Comparison of ENCODE assay signal across 8 mouse cellular contexts in genomic region chr7:102512814-102513435, GRCm38 (mm10). TPM values are rescaled to one million over a fixed set of nuclear protein-coding genes. Genes with fewer than 3 reads are reported as not detected.
DNase-seq lines count a peak whose midpoint lies in the region; ATAC-seq and TF ChIP-seq lines count a peak whose summit lies in the region.

No protein-coding gene starts in this region.

- WGBS in heart, embryonic 11.5 days (ENCODE audit: insufficient replicate concordance) = under 1% methylated on average over 50 of the region's 54 CpGs
- WGBS in kidney, embryonic 15.5 days = under 1% methylated on average over 54 of the region's 54 CpGs
- under 1% methylated on average over 54 of the region's 54 CpGs for WGBS in limb, embryonic 15.5 days

- TF ChIP-seq CTCF in brain, embryonic 14.5 days (IDR thresholded peaks at IDR 0.05; ENCODE audit: borderline replicate concordance, extremely low read depth, insufficient read depth, insufficient read length) = peak; percentile 86

- H3K4me1 ChIP-seq in heart, embryonic 11.5 days (ENCODE audit: control insufficient read depth, insufficient read depth, low read length) = no peaks in the 10 kb centered on the region
- peaks cover 3% of the 10 kb centered on the region for H3K4me1 ChIP-seq in kidney, embryonic 15.5 days
- peaks cover 22% of the 10 kb centered on the region for H3K4me1 ChIP-seq in limb, embryonic 15.5 days

- H3K27ac ChIP-seq in heart, embryonic 11.5 days (ENCODE audit: low read depth, low read length) = no peak overlapping the region
- no peak overlapping the region for H3K27ac ChIP-seq in kidney, embryonic 15.5 days
- H3K27ac ChIP-seq in limb, embryonic 15.5 days = no peak overlapping the region

- peak overlapping the region; percentile 56 for H3K4me3 ChIP-seq in heart, embryonic 11.5 days (ENCODE audit: low read depth, low read length)
- H3K4me3 ChIP-seq in kidney, embryonic 15.5 days (replicated peaks) = peak overlapping the region; percentile 55
- peak overlapping the region; percentile 47 for H3K4me3 ChIP-seq in limb, embryonic 15.5 days

- peak; percentile 58; the same call in 1 of the 2 replicates for ATAC-seq in erythroblast, adult 5-6 weeks (replicated peaks; ENCODE audit: low FRiP score, poor library complexity, severe bottlenecking)
- peak; percentile 88 for ATAC-seq in heart, embryonic 11.5 days (replicated peaks; ENCODE audit: insufficient number of reproducible peaks, low FRiP score, low TSS enrichment)
- peak; percentile 96 for ATAC-seq in kidney, embryonic 15.5 days (replicated peaks; ENCODE audit: low FRiP score)
- peak; percentile 60; the same call in 1 of the 2 replicates for ATAC-seq in limb, embryonic 15.5 days (ENCODE audit: insufficient number of reproducible peaks, low FRiP score, low TSS enrichment, low read depth)

- peak; percentile 79 for DNase-seq in CD4-positive helper T cell, adult 2 months (ENCODE audit: low read depth, low spot score)
- peak; percentile 90 for DNase-seq in brain, embryonic 14.5 days (ENCODE audit: low read depth)
- DNase-seq in monocyte, adult 2 months (ENCODE audit: low read depth in 1 of 2, low spot score in 2 of 2) = peak; percentile 52 to 61
- peak; percentile 63 to 80 for DNase-seq in spleen, postnatal 14 days (ENCODE audit: low spot score in 2 of 2)

- H3K9ac ChIP-seq in heart, embryonic 11.5 days (ENCODE audit: low read depth, low read length) = peak overlapping the region; percentile 72
- H3K9ac ChIP-seq in kidney, embryonic 15.5 days = peak overlapping the region; percentile 67
- H3K9ac ChIP-seq in limb, embryonic 15.5 days = peak overlapping the region; percentile 63

- TF ChIP-seq POLR2A in brain, embryonic 14.5 days (IDR thresholded peaks at IDR 0.05; ENCODE audit: borderline replicate concordance, extremely low read depth, insufficient read depth, insufficient read length, poor library complexity, severe bottlenecking) = no peak

- peaks cover 10% of the 10 kb centered on the region; the same call in 1 of the 2 replicates for H3K27me3 ChIP-seq in heart, embryonic 11.5 days (ENCODE audit: control insufficient read depth, insufficient read depth, low read length)
- peaks cover 17% of the 10 kb centered on the region for H3K27me3 ChIP-seq in kidney, embryonic 15.5 days
- H3K27me3 ChIP-seq in limb, embryonic 15.5 days = peaks cover 25% of the 10 kb centered on the region

- H3K4me2 ChIP-seq in heart, embryonic 11.5 days = peak overlapping the region; percentile 94
- H3K4me2 ChIP-seq in kidney, embryonic 15.5 days = peak overlapping the region; percentile 97
- peak overlapping the region; percentile 96 for H3K4me2 ChIP-seq in limb, embryonic 15.5 days

- no peaks in the 10 kb centered on the region for H3K36me3 ChIP-seq in heart, embryonic 11.5 days (ENCODE audit: control insufficient read depth, insufficient read depth, low read length)
- no peaks in the 10 kb centered on the region for H3K36me3 ChIP-seq in kidney, embryonic 15.5 days
- no peaks in the 10 kb centered on the region for H3K36me3 ChIP-seq in limb, embryonic 15.5 days

- H3K9me3 ChIP-seq in heart, embryonic 11.5 days (replicated peaks; ENCODE audit: control insufficient read depth, low read length) = no peaks in the 10 kb centered on the region
- H3K9me3 ChIP-seq in kidney, embryonic 15.5 days (replicated peaks) = no peaks in the 10 kb centered on the region
- no peaks in the 10 kb centered on the region for H3K9me3 ChIP-seq in limb, embryonic 15.5 days

RNA-seq across cellular contexts. Expression of gene Olfr545, which starts 13.6 kb away (rescaled TPM):
- polyA plus RNA-seq in brain, embryonic 14.5 days (2012; rRNA removed) = not detected in 2 replicates
- not detected in 2 replicates for total RNA-seq in erythroblast, adult 5-6 weeks (2015; ENCODE audit: low replicate concordance)
- not detected in 2 replicates for total RNA-seq in erythroblast, adult 5-6 weeks (2017; ENCODE audit: low replicate concordance)
- not detected in 2 replicates for polyA plus RNA-seq in heart, embryonic 11.5 days (2014; fragmentation: Nextera tagmentation; extraction: Ambion mirVana)
- 0.09 and 0.16 TPM in 2 replicates for polyA plus RNA-seq in kidney, embryonic 15.5 days (2015; fragmentation: Nextera tagmentation; extraction: Ambion mirVana)
- 0.06 and 0.10 TPM in 2 replicates for polyA plus RNA-seq in limb, embryonic 15.5 days (2015; fragmentation: Nextera tagmentation; extraction: Ambion mirVana)

RNA-seq across cellular contexts. Expression of gene Olfr547, which starts 21.6 kb away (rescaled TPM):
- polyA plus RNA-seq in brain, embryonic 14.5 days (2012; rRNA removed) = not detected in 2 replicates
- total RNA-seq in erythroblast, adult 5-6 weeks (2015; ENCODE audit: low replicate concordance) = not detected in 2 replicates
- total RNA-seq in erythroblast, adult 5-6 weeks (2017; ENCODE audit: low replicate concordance) = not detected in 2 replicates
- not detected in 2 replicates for polyA plus RNA-seq in heart, embryonic 11.5 days (2014; fragmentation: Nextera tagmentation; extraction: Ambion mirVana)
- not detected in 2 replicates for polyA plus RNA-seq in kidney, embryonic 15.5 days (2015; fragmentation: Nextera tagmentation; extraction: Ambion mirVana)
- not detected in 2 replicates for polyA plus RNA-seq in limb, embryonic 15.5 days (2015; fragmentation: Nextera tagmentation; extraction: Ambion mirVana)

RNA-seq across cellular contexts. Expression of gene Olfr544, which starts 24.8 kb away (rescaled TPM):
- not detected in 2 replicates for polyA plus RNA-seq in brain, embryonic 14.5 days (2012; rRNA removed)
- total RNA-seq in erythroblast, adult 5-6 weeks (2015; ENCODE audit: low replicate concordance) = not detected in 2 replicates
- not detected in 2 replicates for total RNA-seq in erythroblast, adult 5-6 weeks (2017; ENCODE audit: low replicate concordance)
- polyA plus RNA-seq in heart, embryonic 11.5 days (2014; fragmentation: Nextera tagmentation; extraction: Ambion mirVana) = 0.07 and 0.13 TPM in 2 replicates
- polyA plus RNA-seq in kidney, embryonic 15.5 days (2015; fragmentation: Nextera tagmentation; extraction: Ambion mirVana) = 0.09 TPM in 1 of 2 replicates, not detected in the other
- 0.09 TPM in 2 replicates for polyA plus RNA-seq in limb, embryonic 15.5 days (2015; fragmentation: Nextera tagmentation; extraction: Ambion mirVana)

RNA-seq across cellular contexts. Expression of gene Olfr548-ps1, which starts 27.8 kb away (rescaled TPM):
- polyA plus RNA-seq in brain, embryonic 14.5 days (2012; rRNA removed) = not detected in 2 replicates
- total RNA-seq in erythroblast, adult 5-6 weeks (2015; ENCODE audit: low replicate concordance) = not detected in 2 replicates
- total RNA-seq in erythroblast, adult 5-6 weeks (2017; ENCODE audit: low replicate concordance) = not detected in 2 replicates
- not detected in 2 replicates for polyA plus RNA-seq in heart, embryonic 11.5 days (2014; fragmentation: Nextera tagmentation; extraction: Ambion mirVana)
- not detected in 2 replicates for polyA plus RNA-seq in kidney, embryonic 15.5 days (2015; fragmentation: Nextera tagmentation; extraction: Ambion mirVana)
- not detected in 2 replicates for polyA plus RNA-seq in limb, embryonic 15.5 days (2015; fragmentation: Nextera tagmentation; extraction: Ambion mirVana)

RNA-seq across cellular contexts. Expression of gene Olfr543, which starts 31.4 kb away (rescaled TPM):
- not detected in 2 replicates for polyA plus RNA-seq in brain, embryonic 14.5 days (2012; rRNA removed)
- total RNA-seq in erythroblast, adult 5-6 weeks (2015; ENCODE audit: low replicate concordance) = not detected in 2 replicates
- not detected in 2 replicates for total RNA-seq in erythroblast, adult 5-6 weeks (2017; ENCODE audit: low replicate concordance)
- polyA plus RNA-seq in heart, embryonic 11.5 days (2014; fragmentation: Nextera tagmentation; extraction: Ambion mirVana) = 1.0 TPM in 1 of 2 replicates, not detected in the other
- polyA plus RNA-seq in kidney, embryonic 15.5 days (2015; fragmentation: Nextera tagmentation; extraction: Ambion mirVana) = 0.38 and 0.48 TPM in 2 replicates
- polyA plus RNA-seq in limb, embryonic 15.5 days (2015; fragmentation: Nextera tagmentation; extraction: Ambion mirVana) = 0.24 TPM in 1 of 2 replicates, not detected in the other
